Mouse (Mus musculus): ENCODE results near the gene Slc5a2.

Slc5a2 gene

DNA sequence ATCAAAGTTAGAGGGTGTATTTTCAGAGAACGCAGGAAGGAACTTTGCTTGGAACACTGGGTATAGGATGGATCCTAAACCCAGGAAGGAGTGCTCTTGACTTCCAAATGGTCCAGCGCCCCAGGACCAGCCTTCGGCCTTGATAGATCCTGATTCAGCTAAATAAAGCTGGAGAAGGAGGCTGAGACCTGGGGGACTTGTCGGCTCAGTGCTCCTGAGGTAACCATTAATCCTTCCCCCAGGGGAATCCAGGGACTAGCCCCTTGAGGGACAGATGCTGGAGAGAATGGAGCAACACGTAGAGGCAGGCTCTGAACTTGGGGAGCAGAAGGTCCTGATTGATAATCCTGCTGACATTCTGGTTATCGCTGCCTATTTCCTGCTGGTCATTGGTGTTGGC is at the start of gene Slc5a2:
Gene Slc5a2 (plus strand): TSS at position 247 of the 400 bp plus-strand sequence.
- no peak for DNase-seq

DNA sequence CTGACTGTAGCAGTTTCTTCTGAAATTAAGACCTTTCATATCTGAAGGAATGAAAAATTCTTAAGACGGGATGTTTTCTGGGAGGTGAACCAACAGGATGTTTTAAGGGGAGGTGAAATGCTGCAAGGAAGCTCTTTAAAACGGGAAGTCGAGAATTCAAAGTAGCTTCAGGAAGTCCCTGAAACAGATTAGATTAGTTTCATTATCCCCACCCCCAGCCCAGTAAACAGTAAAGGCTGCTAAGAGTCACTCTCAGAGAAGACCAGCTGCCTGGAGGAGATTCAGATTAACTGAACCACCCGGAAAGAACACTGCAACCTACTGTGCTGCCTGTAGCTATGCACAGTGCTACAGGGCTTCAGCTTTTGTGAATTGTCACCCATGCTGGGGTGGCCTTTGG is 45.5 kb upstream of the Slc5a2 start:
- no peak for DNase-seq

DNA sequence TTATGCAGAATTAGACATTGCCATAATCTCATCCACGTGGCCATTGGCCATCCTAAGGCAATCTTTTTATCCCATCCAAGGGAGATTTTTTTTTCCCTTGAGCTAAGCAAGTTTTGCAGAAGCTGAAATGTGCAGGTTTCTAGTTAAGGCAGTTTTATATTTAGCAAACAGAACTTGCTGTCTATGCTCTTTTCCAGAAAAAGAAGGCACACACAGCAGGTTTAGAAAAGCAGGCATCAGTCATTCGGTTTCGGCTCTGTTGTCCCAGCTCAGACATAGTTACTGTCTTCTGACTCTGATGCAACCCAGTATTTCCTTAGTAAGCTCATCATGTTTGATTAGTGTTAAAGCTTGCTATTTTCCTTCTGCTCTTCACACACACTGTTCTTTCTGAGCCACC is 44.5 kb upstream of the Slc5a2 start:
- DNase-seq, result no peak

DNA sequence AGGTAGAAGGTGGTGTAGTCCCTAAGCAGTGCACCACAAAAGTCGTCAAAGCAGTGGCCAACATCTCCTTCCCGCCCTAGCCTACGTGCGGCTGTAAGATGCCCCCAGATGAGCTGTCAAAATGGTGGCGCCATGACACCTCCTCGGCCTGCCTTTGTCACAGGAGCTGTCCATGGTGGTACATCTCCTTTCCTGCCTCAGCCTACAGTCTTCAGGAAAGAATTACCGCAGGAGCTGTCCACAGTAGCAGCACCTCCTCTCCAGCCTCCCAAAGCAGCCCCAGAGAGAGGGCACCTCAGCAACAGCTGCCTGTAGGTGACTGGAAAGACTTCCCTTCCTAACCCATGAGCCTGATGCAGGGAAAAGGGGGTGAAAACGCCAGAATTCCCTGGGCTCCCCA is 33.7 kb upstream of the Slc5a2 start:
- no peak for DNase-seq

DNA sequence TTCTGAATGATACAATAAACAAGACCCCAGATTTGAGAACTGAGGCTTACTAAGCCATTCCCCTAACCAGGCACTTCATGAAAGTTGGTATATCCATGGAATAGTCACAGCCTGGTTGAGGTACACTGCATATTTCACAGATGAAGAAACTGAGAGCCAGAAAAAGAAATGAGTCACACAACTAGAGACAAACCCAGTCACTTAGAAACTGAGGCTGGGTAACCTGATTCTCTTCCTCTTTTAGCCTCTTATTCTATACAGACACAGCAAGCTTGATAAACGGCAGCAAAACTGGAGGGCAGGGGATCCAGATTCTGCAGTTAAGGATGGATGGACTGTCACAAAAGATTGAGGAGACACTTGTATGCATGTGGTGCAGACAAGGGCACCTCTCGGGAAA is 30.7 kb upstream of the Slc5a2 start:
- no peak for DNase-seq

DNA sequence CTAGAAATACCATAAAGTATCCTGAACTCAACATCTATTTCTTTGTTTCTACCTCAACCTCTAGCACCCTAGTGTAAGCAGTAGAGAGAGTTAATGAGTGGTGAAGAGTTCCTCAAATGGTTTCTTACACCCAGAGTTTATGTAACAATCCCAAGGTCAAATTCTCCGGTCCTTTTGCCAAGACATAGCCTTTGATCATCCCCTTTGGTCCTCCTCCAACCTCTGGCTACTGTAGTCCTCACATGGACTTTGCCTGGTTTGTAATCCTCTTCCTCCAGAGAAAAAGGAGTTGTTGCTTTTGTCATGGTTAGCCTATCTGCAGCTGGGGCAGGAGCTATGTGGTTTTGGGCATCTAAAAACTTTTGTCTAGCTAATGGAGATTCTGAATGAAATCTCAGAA is 30.0 kb upstream of the Slc5a2 start:
- no peak for DNase-seq

DNA sequence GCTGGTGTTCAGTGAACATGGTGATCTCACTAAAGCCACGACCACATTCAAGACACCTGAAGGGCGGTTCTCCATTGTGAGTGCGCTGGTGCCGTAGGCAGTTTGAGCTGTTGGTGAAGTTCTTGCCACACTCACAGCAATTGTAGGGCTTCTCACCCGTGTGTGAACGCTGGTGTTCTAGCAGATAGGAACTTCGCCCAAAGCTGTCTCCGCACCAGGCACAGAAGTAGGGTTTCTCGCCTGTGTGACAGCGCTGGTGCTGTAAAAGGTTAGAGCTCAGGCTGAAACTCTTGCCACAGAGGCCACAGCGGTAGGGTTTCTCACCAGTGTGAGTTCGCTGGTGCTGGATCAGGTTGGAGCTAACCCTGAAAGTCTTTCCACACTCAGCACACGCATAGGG is 29.0 kb upstream of the Slc5a2 start:
- DNase-seq, result no peak

DNA sequence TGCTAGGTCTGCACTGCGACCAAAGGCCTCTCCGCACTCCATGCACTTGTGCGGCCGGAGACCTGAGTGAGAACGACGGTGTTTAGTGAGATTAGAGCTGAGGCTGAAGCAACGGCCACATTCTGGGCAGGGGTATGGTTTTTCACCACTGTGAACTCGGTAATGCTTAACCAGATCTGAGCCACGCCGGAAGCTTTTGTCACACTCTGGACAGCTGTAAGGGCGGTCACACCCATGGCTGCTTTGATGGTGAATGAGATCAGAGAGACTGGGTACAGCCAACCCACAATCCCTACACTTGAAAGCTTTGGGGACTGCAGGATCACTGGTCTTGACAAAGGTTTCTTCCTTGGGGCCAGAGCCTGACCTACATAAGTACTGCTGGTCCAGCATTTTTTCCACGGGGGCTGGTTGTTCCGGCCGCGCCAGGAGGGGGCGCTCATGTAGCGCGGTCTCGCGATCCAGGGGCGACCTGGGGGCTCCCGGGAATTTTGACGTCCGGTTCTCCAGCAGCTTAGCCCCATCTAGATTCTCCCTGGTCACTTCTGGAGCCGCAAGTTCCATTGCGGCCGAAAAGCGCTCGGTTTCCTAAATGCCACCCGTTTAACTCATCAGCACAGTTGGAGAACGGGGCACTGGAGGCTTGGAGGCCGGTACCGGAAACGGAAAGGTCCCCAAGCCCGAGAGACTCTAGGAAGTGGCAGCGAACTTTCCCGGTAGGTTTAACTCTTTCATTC is 28.4 kb upstream of the Slc5a2 start, which contains the start of gene Armc5:
Gene Armc5 (plus strand): TSS at position 487 of the 737 bp plus-strand sequence.
- DNase-seq, result peak; percentile 82 to 83

DNA sequence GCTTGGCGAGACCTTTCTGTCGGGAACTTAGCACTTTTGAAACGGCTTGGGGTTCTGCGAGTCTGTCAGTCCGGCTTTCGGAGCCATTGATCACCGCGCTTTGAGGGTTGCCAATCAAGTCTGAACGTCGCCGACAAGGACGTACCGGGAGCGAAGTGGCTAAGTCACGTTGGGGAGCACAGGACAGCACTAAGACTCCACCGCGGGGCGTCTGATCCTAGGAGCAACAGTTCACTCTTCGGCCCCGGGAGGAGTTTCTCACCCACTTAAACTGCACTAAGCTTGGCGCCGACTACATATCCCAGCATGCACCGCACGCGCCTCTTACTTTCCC is 27.9 kb upstream of the Slc5a2 start:
- no peak for DNase-seq

DNA sequence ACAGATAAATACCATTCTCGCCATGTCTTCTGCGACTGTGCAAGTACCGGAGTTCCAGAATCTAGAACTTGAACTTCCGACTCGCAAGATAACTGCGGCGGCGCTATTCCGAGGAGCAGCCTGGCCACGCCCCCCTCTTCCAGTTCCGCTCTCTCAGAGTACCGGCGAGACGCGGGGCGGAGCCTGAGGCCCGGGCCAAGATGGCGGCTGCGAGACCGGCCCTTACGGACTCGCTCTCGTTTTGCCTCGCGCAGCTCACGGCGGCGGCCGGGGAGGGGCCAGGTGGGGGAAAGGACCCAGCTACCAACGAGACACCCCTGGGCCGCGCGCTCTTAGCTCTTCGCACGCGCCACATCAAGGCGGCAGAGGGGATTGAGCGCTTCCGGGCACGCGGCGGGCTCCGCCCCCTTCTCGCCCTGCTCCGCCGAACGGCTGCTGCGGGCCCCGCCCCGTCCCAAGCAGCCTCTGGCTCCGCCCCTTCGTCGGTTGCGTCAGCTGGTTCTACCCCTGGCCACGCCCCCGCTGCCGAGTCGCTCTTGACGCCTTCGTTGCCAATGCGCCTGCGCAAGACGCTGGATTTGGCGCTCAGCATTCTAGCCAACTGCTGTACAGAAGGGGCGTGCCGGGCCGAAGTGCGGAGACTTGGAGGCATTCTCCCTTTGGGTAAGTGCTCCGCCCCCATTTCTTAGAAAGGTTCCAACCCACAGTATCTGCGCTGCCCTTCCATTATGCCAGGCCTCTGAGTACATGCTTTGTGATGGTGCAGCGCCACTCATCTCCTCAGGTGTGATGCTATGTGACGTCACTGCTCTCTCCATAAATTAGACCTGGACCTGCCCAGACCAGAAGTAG is 27.3 kb upstream of the Slc5a2 start, which contains the start of gene 9130023H24Rik:
Gene 9130023H24Rik (minus strand): TSS at position 105 of the 852 bp plus-strand sequence.
- DNase-seq, result peak; percentile 100

DNA sequence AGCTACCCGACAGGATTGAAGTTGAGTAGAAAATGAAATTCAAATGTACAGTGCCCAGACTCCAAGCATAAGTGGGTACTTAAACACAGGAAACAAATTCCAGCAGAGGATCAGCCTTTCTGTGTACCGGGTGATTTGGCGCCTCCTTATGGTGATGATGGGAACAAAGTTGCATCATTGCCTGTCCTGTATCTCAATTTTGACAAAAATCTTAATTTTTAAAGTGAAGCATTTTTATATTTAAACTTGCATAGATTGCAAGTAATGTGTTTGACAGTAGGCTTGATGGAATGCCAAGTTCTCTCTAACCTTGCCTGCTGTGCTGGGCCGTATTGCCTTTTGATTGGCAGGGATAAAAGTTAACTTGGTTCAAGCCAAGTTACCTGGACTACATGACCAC is 26.5 kb upstream of the Slc5a2 start:
- DNase-seq, result peak in 1 of 2 experiments; percentile 39

DNA sequence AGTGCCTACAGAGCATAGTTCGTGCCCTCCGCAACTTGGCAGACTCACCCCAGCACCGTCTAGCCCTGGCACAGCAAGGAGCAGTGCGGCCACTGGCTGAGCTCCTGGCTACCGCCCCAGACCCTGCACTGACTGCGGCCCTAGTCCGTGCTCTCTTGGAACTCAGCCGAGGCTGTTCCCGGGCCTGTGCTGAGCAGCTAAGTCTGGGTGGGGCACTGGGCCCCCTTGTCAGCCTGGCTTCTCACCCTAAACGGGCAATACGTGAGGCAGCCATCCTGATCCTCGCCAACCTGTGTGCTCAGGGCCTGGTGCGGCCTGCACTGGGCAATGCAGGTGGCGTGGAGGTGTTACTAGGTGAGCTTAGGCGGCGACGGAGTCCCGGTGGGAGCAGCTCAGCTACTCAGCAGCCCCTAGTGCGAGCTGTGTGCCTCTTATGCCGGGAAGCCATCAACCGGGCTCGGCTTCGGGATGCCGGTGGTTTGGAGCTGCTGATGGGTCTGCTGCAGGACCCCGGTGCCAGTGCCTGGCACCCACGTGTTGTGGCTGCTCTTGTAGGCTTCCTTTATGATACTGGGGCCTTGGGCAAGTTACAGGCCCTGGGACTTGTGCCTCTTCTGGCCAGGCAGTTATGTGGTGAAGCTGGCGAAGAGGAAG is 25.2 kb upstream of the Slc5a2 start:
- DNase-seq, result no peak

DNA sequence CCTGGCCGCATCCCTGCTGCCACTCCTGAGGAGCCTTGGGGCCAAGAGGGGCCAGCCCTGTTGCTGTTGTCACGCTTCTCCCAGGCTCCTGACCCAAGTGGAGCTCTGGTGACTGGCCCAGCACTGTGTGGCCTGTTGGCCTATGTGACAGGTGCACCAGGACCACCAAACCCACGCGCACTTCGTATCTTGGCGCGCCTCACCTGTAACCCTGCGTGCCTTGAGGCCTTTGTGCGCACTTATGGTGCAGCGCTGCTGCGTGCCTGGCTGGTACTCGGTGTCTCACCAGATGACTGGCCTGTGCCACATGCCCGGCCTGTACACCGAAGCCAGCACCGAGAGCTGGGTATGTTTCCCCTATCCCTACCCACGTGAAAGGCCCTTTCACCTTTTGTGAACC is 23.1 kb upstream of the Slc5a2 start:
- DNase-seq, result no peak

DNA sequence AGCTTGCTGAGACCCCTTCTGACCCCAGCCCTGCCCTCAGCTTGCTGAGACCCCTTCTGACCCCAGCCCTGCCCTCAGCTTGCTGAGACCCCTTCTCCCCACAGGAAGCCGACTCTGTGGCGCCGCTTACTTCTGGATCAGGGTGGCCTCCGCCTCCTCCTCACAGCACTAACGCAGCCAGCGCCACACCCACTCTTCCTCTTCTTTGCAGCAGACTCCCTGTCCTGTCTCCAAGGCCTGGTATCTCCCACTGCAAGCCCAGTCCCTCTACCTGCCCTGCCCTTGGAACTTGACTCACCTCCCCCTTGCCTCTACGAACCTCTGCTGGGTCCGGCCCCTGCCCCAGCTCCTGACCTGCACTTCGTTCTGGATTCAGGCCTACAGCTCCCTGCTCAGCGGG is 21.5 kb upstream of the Slc5a2 start:
- no peak for DNase-seq

DNA sequence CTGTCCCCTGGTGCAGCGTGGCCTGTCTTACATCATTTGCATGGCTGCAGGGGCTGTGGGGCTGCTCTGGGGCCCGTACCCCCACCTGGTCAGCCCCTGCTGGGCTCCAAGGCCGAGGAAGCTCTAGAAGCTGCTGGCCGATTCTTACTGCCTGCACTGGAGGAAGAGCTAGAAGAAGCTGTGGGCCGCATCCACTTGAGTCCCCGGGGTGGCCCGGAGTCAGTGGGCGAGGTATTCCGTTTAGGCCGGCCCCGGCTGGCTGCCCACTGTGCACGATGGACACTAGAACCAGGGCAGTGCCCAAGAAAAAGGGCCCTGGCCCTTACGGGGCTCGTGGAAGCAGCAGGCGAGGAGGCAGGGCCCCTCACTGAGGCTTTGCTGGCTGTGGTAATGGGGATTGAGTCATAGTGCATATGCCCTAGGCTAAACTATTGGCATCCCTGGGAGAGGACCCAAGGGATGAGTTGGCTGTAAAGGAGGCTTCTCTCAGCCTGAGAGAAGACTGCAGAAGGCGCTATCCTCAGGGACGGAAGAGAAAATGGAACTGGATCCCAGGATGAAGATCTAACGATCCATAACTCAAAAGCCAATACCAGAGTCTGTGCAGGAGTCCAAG is 20.9 kb upstream of the Slc5a2 start:
- DNase-seq, result no peak

DNA sequence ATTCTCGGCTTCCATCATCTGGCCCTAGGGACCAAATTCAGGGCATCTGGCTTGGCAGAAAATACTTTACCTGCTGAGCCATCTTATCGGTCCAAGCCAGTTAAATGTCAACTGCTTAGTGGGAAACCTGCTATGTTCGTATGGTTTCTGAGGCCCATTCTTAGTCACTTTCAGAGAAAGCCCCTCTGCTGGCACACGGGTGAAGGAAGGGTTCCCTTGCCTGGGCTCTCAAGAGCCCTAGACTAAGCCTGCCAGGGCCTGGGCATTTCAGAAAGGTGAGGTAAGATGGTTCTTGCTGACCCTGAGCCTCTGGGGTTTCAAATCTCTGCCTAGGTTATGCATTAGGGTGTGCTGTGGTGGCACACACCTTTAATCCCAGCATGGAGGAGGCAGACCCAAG is 19.9 kb upstream of the Slc5a2 start:
- no peak for DNase-seq

DNA sequence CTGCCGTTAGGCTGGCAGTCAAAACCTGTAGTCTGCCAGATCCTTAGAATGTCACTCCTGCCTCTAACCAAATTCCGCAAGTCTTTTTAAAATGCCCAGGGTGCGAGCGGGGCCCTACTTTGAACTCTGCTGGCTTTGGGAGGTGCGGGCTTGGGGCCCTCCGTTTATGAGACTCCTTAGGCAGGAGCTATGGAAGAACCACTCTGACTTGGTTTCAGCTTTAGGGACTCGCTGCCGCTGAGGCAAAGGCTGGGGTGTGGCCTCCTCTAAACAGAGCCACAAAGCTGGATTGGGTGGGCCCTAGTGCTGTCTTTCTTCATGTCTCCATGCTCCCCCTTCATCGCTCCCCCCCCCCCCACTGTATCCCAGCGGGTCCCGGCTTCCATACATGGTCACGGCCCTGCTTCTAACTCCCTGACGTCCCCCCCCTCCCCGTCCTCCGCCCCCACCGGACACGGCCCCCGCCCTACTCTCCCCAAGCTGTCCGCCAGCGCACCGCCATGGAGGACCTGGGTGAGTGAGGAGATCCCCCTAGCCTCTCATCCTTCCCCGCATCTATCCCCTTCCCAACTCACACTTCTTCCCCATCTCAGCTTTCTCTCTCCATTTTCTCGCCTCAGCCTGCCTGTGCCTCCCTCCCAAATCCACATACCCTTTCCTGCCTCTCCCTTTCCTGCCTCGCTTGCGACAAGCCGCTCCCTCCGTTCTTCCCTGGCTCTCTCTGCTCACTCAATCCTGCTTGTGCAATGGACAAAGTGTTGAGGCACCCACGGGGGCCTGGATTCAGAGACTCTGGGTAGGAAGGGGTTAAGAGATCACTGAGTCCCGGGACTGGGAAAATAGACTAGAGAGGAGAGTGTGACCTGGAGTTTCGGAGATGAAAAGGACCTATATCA is 18.7 kb upstream of the Slc5a2 start, which contains the start of gene Tgfb1i1:
Gene Tgfb1i1 (plus strand): TSS at position 317 of the 896 bp plus-strand sequence.
- DNase-seq, result no peak

DNA sequence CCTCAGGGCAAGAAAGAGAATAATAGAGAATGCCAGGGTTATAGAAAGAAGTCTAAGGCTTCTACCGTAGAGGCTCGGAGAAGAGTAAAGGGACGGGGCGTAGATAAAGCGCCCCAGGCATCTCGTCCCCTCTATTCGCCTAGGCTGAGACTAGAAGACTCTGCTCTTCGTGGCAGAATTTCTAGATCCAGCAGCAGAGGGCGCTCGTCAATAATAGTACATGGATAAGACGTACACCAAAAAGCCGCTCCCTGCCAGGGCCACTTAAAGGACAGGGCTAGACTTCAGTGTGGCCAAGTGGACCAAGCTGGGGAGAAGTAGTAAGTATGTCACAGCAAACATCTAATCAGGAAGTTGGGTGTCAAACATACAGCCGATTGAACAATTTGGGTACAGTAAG is 18.0 kb upstream of the Slc5a2 start:
- peak; percentile 69 to 73 for DNase-seq

DNA sequence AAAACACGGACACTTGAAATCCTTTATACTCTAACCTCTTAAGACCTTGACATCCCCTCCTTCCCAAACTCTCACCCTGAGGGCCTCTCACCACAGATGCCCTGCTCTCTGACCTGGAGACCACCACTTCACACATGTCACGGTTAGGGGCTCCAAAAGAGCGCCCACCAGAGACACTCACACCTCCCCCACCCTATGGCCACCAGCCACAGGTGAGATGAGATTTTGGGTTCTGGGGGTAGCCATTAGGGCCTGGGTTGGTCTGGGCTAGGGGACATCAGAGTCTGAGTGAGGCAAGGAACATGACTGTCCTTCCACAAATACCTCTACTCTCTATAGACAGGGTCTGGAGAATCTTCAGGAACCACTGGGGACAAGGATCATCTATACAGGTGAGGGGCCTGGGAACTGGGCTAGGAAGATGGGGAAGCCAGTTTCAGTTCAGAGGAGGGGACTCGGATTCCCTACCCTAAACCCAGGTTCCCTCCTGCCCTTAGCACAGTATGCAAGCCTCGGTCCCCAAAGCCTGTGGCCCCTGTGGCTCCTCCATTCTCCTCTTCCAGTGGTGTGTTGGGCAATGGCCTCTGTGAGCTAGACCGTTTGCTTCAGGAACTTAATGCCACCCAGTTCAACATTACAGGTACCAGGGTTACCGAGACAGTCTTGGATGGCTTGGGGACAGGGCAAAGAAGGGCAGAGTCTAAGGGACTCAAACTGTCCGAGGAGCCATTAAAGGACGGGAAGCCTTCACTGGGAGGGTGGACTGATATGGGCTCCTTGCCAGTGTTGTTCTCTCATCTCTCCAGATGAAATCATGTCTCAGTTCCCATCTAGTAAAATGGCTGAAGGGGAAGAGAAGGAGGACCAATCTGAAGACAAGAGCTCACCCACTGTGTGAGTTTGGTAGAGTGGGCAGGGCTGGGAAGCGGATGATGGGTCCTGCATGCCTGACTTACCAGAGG is 17.1 kb upstream of the Slc5a2 start:
- no peak for DNase-seq

DNA sequence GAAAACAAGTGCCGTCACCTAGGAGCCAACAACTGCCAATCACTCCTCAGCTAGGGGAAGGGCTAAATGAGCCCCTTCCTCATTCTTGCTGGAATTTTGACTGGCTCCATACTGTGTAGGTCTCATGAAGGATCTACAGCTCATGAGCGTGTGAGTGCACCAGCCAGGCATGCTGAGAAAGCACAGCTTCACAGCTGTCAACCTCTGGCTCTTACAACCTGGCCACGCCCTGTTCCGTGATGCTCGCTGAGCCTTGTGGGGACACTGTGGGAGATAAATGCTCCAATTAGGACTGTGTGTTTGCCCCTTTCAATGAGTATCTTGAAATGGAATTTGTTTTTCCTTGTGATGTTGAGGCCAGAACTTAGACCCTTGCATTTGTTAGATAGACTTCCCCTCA is 15.5 kb upstream of the Slc5a2 start:
- DNase-seq, result no peak

DNA sequence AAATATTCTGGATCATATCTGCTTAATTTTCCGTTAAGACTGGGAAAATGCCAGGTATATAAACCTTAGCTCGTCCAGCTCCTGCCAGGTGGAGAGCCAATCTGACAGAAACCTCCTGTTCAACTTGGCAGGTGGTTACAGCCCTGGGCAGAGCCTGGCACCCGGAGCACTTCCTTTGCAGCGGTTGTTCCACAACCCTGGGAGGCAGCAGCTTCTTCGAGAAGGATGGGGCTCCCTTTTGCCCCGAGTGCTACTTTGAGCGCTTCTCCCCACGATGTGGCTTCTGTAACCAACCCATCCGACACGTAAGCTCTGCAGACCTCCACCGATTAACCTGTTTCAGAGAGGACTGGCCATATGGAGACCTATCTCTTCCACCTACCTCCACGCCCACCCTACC is 13.5 kb upstream of the Slc5a2 start:
- DNase-seq, result peak; percentile 35 to 46

Measured in thymus, postnatal 36 days (tissue).